Mouse (Mus musculus) liver, embryonic 12.5 days (tissue): ENCODE results near the gene Lrrc8b. TPM values are rescaled to one million over a fixed set of nuclear protein-coding genes. Genes with fewer than 3 reads are reported as not detected.

Experiments used
- ATAC-seq: fragments of 200-750 bp; cut with Nextera tagmentation; 2 replicates; pipeline ENCODE4 v1.8.0; 2017; ENCODE audit warnings: moderate number of reproducible peaks, mild to moderate bottlenecking, moderate library complexity
- H3K27ac ChIP-seq: fragments of 300-500 bp; sonication (generic); 2 replicates; pipeline ENCODE4 v1.5.1; 2016; ENCODE audit warnings: mild to moderate bottlenecking
- H3K27me3 ChIP-seq: fragments of 300-500 bp; sonication (generic); replicated peaks from 2 replicates; pipeline ENCODE4 v1.6.1; 2016; ENCODE audit warnings: mild to moderate bottlenecking, moderate library complexity
- H3K36me3 ChIP-seq: fragments of 300-500 bp; sonication (generic); 2 replicates; pipeline ENCODE4 v1.6.1; 2016; ENCODE audit warnings: mild to moderate bottlenecking, moderate library complexity
- H3K4me1 ChIP-seq: fragments of 300-500 bp; sonication (generic); 2 replicates; pipeline ENCODE4 v1.6.1; 2016
- H3K4me2 ChIP-seq: fragments of 300-500 bp; sonication (generic); 2 replicates; pipeline ENCODE4 v1.6.1; 2016; ENCODE audit warnings: mild to moderate bottlenecking, moderate library complexity
- H3K4me3 ChIP-seq: fragments of 300-500 bp; sonication (generic); 2 replicates; pipeline ENCODE4 v1.5.1; 2016; ENCODE audit warnings: mild to moderate bottlenecking, moderate library complexity
- H3K9ac ChIP-seq: fragments of 300-500 bp; sonication (generic); 2 replicates; pipeline ENCODE4 v1.6.1; 2016; ENCODE audit warnings: mild to moderate bottlenecking, moderate library complexity
- H3K9me3 ChIP-seq: fragments of 300-500 bp; sonication (generic); replicated peaks from 2 replicates; pipeline ENCODE4 v1.6.1; 2016; ENCODE audit warnings: mild to moderate bottlenecking, moderate library complexity
- WGBS: fragments of 180-500 bp; shearing (Covaris S2); methylation state at CpG from one replicate; pipeline ENCODE4 v1.1.7; 2016; ENCODE audit not compliant: insufficient replicate concordance; 5-methylcytosine and 5-hydroxymethylcytosine counted together
- polyA plus RNA-seq: library from polyadenylated mRNA; unstranded; fragments of >200 nt; fragmentation: Nextera tagmentation; extraction: Ambion mirVana; gene quantifications from 2 replicates; pipeline ENCODE4 v1.2.1, GENCODE M21; 2016

The Lrrc8b gene
- polyA plus RNA-seq, 1 experiment from 2014 or later, result 7.5 TPM

- Histone ChIP-seq H3K9me3 (no peaks in the 10 kb centered on the region), H3K4me2 (no peak overlapping the region), H3K36me3 (peaks cover 20% of the 10 kb centered on the region), H3K27me3 (no peaks in the 10 kb centered on the region), H3K4me1 (peaks cover 52% of the 10 kb centered on the region), H3K27ac (no peak overlapping the region), H3K9ac (no peak overlapping the region), H3K4me3 (no peak overlapping the region)
- ATAC-seq, result no peak
- 66% methylated on average over 12 of the region's 12 CpGs for WGBS
Measured at GRCm38 (mm10) chr5:105428265-105428974, 12.8 kb downstream of the Lrrc8b start.

- Histone ChIP-seq H3K9ac (no peak overlapping the region), H3K9me3 (no peaks in the 10 kb centered on the region), H3K4me2 (no peak overlapping the region), H3K36me3 (peaks cover 15% of the 10 kb centered on the region), H3K27ac (no peak overlapping the region), H3K4me1 (peaks cover 69% of the 10 kb centered on the region), H3K4me3 (no peak overlapping the region), H3K27me3 (no peaks in the 10 kb centered on the region)
- no peak for ATAC-seq
- WGBS, result 85% methylated on average over 8 of the region's 8 CpGs
Measured at GRCm38 (mm10) chr5:105430148-105430547, 14.6 kb downstream of the Lrrc8b start.

- Histone ChIP-seq H3K9ac (no peak overlapping the region), H3K9me3 (no peaks in the 10 kb centered on the region), H3K4me2 (no peak overlapping the region), H3K27ac (no peak overlapping the region), H3K27me3 (no peaks in the 10 kb centered on the region), H3K4me3 (no peak overlapping the region), H3K4me1 (peaks cover 83% of the 10 kb centered on the region), H3K36me3 (no peaks in the 10 kb centered on the region)
- 87% methylated on average over 5 of the region's 5 CpGs for WGBS
- no peak for ATAC-seq
Measured at GRCm38 (mm10) chr5:105439608-105440007, 24.0 kb downstream of the Lrrc8b start.

- 45% methylated on average over 9 of the region's 9 CpGs for WGBS
- no peaks in the 10 kb centered on the region for H3K36me3 ChIP-seq
- H3K27me3 ChIP-seq, result no peaks in the 10 kb centered on the region
- no peak overlapping the region for H3K4me3 ChIP-seq
- no peak for ATAC-seq
- no peaks in the 10 kb centered on the region for H3K9me3 ChIP-seq
- H3K4me2 ChIP-seq, result no peak overlapping the region
- no peak overlapping the region for H3K27ac ChIP-seq
- H3K9ac ChIP-seq, result no peak overlapping the region
- H3K4me1 ChIP-seq, result peaks cover 77% of the 10 kb centered on the region
Measured at GRCm38 (mm10) chr5:105440992-105441535, 25.5 kb downstream of the Lrrc8b start.

- H3K4me2 ChIP-seq, result 0 out of 2 replicates have a peak overlapping the region, but pooled peaks have one; percentile 37
- H3K4me1 ChIP-seq, result peaks cover 68% of the 10 kb centered on the region
- no peaks in the 10 kb centered on the region for H3K9me3 ChIP-seq
- ATAC-seq, result peak; percentile 45
- no peaks in the 10 kb centered on the region for H3K36me3 ChIP-seq
- no peak overlapping the region for H3K4me3 ChIP-seq
- no peak overlapping the region for H3K9ac ChIP-seq
- 35% methylated on average over 5 of the region's 5 CpGs for WGBS
- H3K27ac ChIP-seq, result peak overlapping the region; percentile 3; the same call in 1 of the 2 replicates
- H3K27me3 ChIP-seq, result no peaks in the 10 kb centered on the region
Measured at GRCm38 (mm10) chr5:105442212-105443000, 26.8 kb downstream of the Lrrc8b start.

GRCm38 (mm10) chr5:105443057-105443815 is 27.7 kb downstream of the Lrrc8b start:
- Histone ChIP-seq H3K4me1 (peaks cover 59% of the 10 kb centered on the region), H3K36me3 (no peaks in the 10 kb centered on the region), H3K27ac (peak overlapping the region; percentile 70), H3K4me3 (no peak overlapping the region), H3K9me3 (no peaks in the 10 kb centered on the region), H3K27me3 (no peaks in the 10 kb centered on the region), H3K9ac (peak overlapping the region; percentile 17; the same call in 1 of the 2 replicates), H3K4me2 (peak overlapping the region; percentile 37)
- 23% methylated on average over 11 of the region's 11 CpGs for WGBS
- peak; percentile 68 for ATAC-seq

DNA sequence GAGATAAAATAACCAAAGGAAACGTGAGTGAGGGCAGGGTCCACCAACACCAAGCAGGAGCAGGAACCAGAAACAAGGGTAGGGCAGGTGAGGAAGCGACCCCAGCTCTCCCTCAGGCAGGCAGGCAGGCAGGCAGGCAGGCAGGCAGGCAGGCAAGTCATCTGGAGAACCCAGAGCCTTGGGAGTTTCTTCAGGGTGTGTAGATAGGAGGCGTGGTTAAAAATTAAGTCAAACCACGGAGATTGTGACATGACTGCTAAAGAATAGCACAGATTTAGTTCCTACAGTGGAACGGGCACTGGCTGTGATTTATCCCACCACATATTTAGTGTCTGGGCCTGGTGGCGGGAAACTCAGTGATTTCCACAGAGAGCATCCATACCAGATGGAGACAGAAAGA is 30.1 kb downstream of the Lrrc8b start:
- H3K4me3 ChIP-seq, result no peak overlapping the region
- no peaks in the 10 kb centered on the region for H3K36me3 ChIP-seq
- 36% methylated on average over 6 of the region's 6 CpGs for WGBS
- H3K27me3 ChIP-seq, result no peaks in the 10 kb centered on the region
- H3K9me3 ChIP-seq, result no peaks in the 10 kb centered on the region
- H3K4me1 ChIP-seq, result peaks cover 39% of the 10 kb centered on the region
- H3K27ac ChIP-seq, result no peak overlapping the region
- H3K9ac ChIP-seq, result no peak overlapping the region
- ATAC-seq, result no peak
- H3K4me2 ChIP-seq, result no peak overlapping the region

- no peak for ATAC-seq
Measured at GRCm38 (mm10) chr5:105454105-105454504, 38.5 kb downstream of the Lrrc8b start.

DNA sequence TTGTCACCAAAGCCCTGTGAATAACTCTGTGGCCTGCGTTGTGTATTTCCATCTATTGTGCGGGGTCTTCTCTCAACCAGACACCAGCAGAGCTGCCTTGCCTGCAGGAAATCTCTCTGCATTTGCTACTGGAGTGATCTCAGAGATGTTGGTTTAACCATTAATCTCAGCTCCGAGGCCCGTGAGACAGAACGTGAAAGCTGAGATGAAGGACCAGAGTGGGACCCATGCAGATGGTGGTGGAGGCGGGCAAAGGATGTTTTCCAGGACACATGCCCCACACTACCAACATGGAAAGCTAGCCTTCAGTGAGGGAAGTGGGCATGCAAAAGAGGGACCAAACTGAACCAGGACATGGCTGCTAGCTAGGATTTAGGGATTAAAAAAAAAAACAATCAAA is 43.5 kb downstream of the Lrrc8b start:
- Histone ChIP-seq H3K9me3 (no peaks in the 10 kb centered on the region), H3K4me3 (no peak overlapping the region), H3K4me2 (no peak overlapping the region), H3K4me1 (no peaks in the 10 kb centered on the region), H3K9ac (no peak overlapping the region), H3K27ac (no peak overlapping the region), H3K36me3 (no peaks in the 10 kb centered on the region), H3K27me3 (no peaks in the 10 kb centered on the region)
- 69% methylated on average over 6 of the region's 6 CpGs for WGBS
- no peak for ATAC-seq

More at GRCm38 (mm10) chr5:105454105-105454504, 38.5 kb downstream of the Lrrc8b start:
- WGBS, result 50% methylated on average over 1 of the region's 1 CpGs
- no peak overlapping the region for H3K27ac ChIP-seq
- no peaks in the 10 kb centered on the region for H3K9me3 ChIP-seq
- peaks cover 4% of the 10 kb centered on the region for H3K36me3 ChIP-seq
- no peaks in the 10 kb centered on the region for H3K27me3 ChIP-seq
- H3K4me2 ChIP-seq, result no peak overlapping the region
- H3K4me3 ChIP-seq, result no peak overlapping the region
- no peak overlapping the region for H3K9ac ChIP-seq
- H3K4me1 ChIP-seq, result no peaks in the 10 kb centered on the region

DNA sequence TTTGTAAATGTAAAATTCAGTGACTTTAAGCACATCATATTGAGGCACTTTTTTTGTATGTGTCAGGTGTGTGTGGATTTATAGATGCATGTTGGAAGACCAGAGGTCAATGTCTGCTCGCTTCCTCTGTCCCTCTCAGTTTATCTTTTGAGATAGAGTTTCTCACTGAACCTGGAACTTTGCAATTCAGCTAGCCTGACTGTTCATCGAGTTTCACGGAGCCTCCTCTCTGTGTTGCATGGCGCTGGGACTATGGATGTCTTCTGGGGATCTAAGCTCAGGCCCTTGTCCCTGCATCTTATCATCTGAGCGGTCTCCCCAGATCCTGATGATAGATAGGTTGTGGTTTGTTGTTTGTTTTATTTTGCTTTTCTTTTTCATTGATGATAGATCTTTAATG is 45.0 kb downstream of the Lrrc8b start:
- Histone ChIP-seq H3K4me2 (no peak overlapping the region), H3K9ac (no peak overlapping the region), H3K27me3 (no peaks in the 10 kb centered on the region), H3K36me3 (no peaks in the 10 kb centered on the region), H3K27ac (no peak overlapping the region), H3K4me1 (no peaks in the 10 kb centered on the region), H3K9me3 (no peaks in the 10 kb centered on the region), H3K4me3 (no peak overlapping the region)
- ATAC-seq, result no peak
- WGBS, result 81% methylated on average over 5 of the region's 5 CpGs

DNA sequence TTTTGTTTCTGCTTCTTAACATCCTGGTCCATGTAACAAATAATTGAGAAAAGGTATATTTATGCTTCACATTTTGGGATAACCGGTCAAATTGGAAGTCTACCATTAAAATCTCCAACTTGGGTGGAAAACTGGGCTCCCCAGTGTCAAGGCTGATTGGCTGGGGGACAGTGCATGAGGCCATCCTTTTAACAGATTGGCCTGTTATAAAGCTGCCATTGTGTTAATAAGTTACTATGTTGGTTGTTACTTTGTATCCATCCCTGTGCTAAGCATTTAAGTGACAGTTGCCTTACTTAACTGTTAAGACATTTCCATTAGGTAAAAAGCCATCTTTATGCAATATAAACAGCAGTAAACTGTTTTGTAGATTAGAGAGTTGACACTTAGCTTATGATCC is 45.5 kb downstream of the Lrrc8b start:
- H3K9ac ChIP-seq, result no peak overlapping the region
- no peak overlapping the region for H3K4me2 ChIP-seq
- no peak overlapping the region for H3K27ac ChIP-seq
- H3K36me3 ChIP-seq, result no peaks in the 10 kb centered on the region
- WGBS, result 90% methylated on average over 1 of the region's 1 CpGs
- ATAC-seq, result no peak
- no peaks in the 10 kb centered on the region for H3K4me1 ChIP-seq
- H3K9me3 ChIP-seq, result no peaks in the 10 kb centered on the region
- H3K4me3 ChIP-seq, result no peak overlapping the region
- H3K27me3 ChIP-seq, result no peaks in the 10 kb centered on the region
